Mouse (Mus musculus) cortical plate, adult 2 months (tissue): ENCODE results near the gene Ntn5. TPM values are rescaled to one million over a fixed set of nuclear protein-coding genes. Genes with fewer than 3 reads are reported as not detected.

Experiments used
- H3K27ac ChIP-seq: fragments of 200-500 bp; 2 replicates; pipeline ENCODE4 v1.5.1; 2012; ENCODE audit warnings: low read length, control low read depth, inconsistent platforms; ENCODE audit not compliant: insufficient read depth
- H3K4me1 ChIP-seq: fragments of 200-500 bp; 2 replicates; pipeline ENCODE4 v1.6.1; 2011; ENCODE audit warnings: low read length; ENCODE audit not compliant: control insufficient read depth, insufficient read depth
- H3K4me3 ChIP-seq: fragments of 200-500 bp; 2 replicates; pipeline ENCODE4 v1.5.1; 2011; ENCODE audit warnings: mild to moderate bottlenecking, low read length, control low read depth; ENCODE audit not compliant: insufficient read depth
- CTCF ChIP-seq: fragments of 200-500 bp; IDR thresholded peaks from 2 replicates; pipeline ENCODE4 v1.5.1; 2011; ENCODE audit warnings: mild to moderate bottlenecking, control low read depth, low read length; ENCODE audit not compliant: insufficient read depth; ENCODE audit errors: extremely low read depth
- POLR2A ChIP-seq: fragments of 200-500 bp; IDR thresholded peaks from 2 replicates; pipeline ENCODE4 v1.6.1; 2011; ENCODE audit warnings: mild to moderate bottlenecking, low read length, control low read depth; ENCODE audit not compliant: insufficient read depth; ENCODE audit errors: extremely low read depth
- polyA plus RNA-seq: library from polyadenylated mRNA; depleted of rRNA; stranded (reverse); fragments of >200 nt; gene quantifications from 2 replicates; pipeline ENCODE4 v1.2.3, GENCODE M21; 2012

Ntn5 gene
- polyA plus RNA-seq, 1 experiment = 20.9 TPM

DNA sequence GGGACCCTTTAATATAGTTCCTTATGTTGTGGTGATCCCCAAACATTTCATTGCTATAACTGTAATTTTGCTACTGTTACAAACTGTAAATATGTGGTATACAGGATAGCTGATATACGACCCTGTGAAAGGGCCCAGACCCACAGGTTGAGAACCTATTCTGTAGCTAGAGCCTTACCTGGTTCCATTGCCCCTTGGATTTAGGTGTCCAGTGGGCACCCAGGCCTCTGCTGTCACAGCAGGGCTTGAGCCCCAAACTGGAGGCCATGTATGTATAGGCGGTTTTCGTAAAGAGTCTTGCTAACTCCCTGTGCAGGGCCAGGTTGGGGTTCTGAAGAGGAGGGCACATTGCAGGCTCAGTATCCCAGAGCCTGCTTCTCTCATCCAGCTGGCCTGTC, 32.6 kb downstream of the Ntn5 start:
- Histone ChIP-seq H3K4me3 (no peak overlapping the region), H3K4me1 (peaks cover 5% of the 10 kb centered on the region; the same call in 1 of the 2 replicates), H3K27ac (no peak overlapping the region)
- no peak for TF ChIP-seq POLR2A

DNA sequence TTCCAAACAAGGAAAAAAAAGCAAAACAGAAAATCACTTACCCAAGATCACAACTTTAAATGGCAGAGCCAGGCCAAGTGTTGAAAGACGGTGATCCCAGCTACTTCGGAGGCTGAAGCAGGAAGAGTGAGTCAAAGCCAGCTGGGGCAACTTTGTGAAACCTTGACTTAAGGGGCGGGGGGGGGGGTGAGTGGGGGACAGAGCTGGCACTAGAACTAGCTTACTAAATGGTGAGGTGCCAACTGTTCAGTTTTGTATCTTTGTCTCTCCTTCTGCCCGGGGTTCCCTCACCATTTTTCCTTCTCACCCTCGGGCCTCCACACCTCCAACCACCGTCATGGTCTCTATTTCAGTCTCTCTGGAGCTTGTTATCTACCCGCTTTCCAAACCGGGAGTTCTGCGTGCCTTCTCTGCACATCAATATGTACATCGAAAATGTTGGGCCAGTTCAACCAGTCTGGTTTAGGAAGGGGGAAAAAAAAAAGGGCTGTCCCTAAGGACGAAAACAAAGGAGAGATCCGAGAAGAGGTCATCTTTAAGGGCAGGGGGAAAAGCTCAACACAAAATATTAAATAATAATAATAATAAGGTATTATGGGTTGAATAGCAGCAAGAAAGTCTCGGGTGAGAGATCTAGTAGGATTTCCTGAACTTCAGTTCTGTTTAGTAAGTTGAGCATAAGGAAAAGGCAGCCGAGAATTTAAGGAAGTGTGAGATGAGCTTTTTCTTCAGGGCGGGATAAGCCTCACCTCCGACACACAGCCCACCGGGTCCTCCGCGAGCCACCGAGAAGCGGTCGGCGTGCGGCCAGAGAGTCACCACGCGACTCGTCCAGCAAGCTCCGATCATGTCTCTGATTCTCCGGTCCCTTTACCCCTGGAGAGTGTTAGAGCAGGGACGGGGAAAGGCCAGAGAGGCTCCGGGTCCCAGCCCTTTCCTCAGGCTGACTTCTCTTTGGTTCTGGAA, 33.4 kb downstream of the Ntn5 start:
- Histone ChIP-seq H3K4me3 (peak overlapping the region; percentile 82), H3K27ac (peak overlapping the region; percentile 61), H3K4me1 (peaks cover 5% of the 10 kb centered on the region; the same call in 1 of the 2 replicates)
- no peak for TF ChIP-seq POLR2A
- no peak for TF ChIP-seq CTCF

GRCm38 (mm10) chr7:45717918-45718297, 34.1 kb downstream of the Ntn5 start, which contains the start of gene Sphk2:
Gene Sphk2, minus strand, starts transcription at chr7:45718002.
- peak within 1 kb of the TSS; percentile 61 for H3K27ac ChIP-seq
- TF ChIP-seq CTCF (no peak), POLR2A (peak; percentile 96)
- H3K4me3 ChIP-seq = peak within 1 kb of the TSS; percentile 82
- H3K4me1 ChIP-seq = peaks cover 5% of the 10 kb centered on the region; the same call in 1 of the 2 replicates

DNA sequence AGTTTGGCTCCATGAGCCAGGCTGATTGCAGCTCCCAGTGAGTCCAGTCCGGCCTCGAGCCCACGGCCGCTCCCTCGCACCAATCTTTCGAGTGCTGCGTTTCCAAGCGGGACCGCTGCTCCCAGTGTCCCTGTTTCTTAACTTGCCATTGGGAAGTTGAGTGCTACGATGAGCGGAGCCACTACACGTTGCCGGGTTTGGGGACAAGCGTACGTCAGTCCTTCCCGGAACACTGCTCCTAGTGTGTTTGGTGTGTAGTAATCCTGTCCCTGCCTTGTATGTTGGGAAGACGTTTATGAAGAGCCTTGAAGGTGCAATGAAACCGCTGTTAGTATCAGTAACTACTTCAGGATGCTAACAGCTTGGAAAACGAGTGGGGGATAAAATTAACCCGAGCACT, 34.5 kb downstream of the Ntn5 start:
- peak overlapping the region; percentile 9 for H3K27ac ChIP-seq
- H3K4me3 ChIP-seq = peak overlapping the region; percentile 82
- peaks cover 5% of the 10 kb centered on the region; the same call in 1 of the 2 replicates for H3K4me1 ChIP-seq
- no peak for TF ChIP-seq CTCF
- no peak for TF ChIP-seq POLR2A

DNA sequence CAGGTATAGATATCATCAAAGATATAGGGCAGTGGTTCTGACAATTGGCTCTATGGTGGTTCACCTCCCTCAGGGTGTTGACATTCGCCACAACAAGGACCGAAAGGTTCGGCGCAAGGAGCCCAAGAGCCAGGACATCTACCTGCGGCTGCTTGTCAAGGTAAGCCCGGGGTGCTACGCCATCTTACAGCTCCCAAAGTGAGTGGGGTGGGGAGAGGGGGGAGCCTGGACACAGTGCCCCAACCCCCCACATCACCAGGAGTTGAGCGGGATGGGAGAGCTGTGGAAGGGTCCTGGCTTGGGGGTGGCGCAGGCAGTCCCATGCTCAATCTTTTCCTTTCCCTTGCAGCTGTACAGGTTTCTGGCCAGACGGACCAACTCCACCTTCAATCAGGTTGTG, 35.4 kb downstream of the Ntn5 start:
- TF ChIP-seq CTCF (no peak), POLR2A (no peak)
- Histone ChIP-seq H3K4me3 (peak overlapping the region; percentile 82; the same call in 1 of the 2 replicates), H3K27ac (no peak overlapping the region), H3K4me1 (peaks cover 5% of the 10 kb centered on the region; the same call in 1 of the 2 replicates)

DNA sequence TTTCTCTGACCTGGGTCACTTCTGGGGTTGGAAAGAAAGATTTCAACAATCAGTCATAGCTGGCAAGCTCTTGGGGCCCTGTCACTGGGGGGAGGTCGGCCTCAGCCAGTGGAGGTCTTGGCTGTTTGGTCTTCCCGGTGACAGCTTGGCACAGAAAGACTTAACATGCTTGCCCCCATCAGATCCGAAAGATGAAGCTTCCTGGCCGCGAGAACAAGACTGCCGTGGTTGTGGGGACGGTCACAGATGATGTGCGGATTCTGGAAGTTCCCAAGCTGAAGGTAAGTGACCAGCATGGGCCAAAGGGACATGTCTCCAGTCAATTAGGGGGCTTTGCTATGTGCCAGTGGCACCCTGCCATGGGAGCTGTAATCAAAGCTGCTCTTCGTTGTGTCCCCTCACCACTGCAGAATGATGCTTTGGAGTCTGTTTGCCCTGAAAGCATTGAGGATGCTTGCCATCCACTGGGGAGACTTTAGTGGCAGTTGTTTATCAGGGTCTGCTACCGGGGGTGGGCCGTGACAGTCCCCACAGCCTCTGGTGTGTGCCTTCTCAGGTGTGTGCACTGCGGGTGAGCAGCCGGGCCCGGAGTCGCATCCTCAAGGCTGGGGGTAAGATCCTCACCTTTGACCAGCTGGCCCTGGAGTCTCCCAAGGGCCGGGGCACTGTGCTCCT, 36.1 kb downstream of the Ntn5 start:
- Histone ChIP-seq H3K4me3 (no peak overlapping the region), H3K4me1 (peaks cover 5% of the 10 kb centered on the region; the same call in 1 of the 2 replicates), H3K27ac (no peak overlapping the region)
- TF ChIP-seq POLR2A (no peak), CTCF (no peak)

DNA sequence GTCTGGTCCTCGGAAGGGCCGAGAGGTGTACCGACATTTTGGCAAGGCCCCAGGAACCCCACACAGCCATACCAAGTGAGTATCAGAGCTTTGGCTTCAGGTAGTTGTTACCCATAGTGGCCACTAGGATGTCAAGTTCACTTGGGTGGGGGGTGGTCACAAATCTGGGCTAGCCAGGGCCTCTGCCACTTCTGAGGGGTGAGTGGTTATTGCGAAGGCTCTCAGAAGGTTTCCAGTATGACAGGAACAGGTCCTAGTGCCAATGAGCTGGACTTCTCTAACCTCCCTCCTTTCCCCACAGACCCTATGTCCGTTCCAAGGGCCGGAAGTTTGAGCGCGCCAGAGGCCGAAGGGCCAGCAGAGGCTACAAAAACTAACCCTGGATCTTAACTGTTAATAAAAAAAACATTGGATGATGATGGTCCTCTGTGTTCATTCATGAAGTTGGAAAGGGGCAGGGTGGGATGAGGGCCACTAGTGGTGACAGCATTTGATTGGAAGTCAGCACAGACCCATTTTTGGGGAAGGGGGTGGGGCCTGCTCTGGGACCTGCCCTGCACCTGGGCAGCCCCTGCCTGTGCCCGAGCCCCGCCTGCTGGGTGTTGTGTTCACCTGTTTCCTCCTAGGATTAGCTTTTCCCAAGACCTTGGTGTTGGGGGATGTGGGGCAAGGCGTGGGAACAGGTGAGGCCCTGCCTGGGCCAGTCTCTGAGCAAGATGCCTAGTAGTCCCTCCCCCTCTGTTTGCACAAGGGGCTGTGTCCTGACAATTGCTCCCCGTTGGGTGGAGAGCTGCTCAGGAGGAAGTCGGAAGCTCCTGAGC, 36.8 kb downstream of the Ntn5 start, which contains the start of gene Fam83e:
Fam83e (plus strand) TSS at position 800 of the 821 bp plus-strand sequence.
- Histone ChIP-seq H3K27ac (no peak within 1 kb of the TSS), H3K4me1 (peaks cover 3% of the 10 kb centered on the region; the same call in 1 of the 2 replicates), H3K4me3 (no peak within 1 kb of the TSS)
- TF ChIP-seq CTCF (no peak), POLR2A (no peak)

- Histone ChIP-seq H3K4me3 (no peak overlapping the region), H3K27ac (no peak overlapping the region)
- TF ChIP-seq CTCF (no peak), POLR2A (no peak)
Observed at GRCm38 (mm10) chr7:45721234-45721571, 37.4 kb downstream of the Ntn5 start.

More at GRCm38 (mm10) chr7:45721234-45721571, 37.4 kb downstream of the Ntn5 start:
- no peaks in the 10 kb centered on the region; the same call in 1 of the 2 replicates for H3K4me1 ChIP-seq
